ENCODE assay signal across 8 mouse cellular contexts in the genomic region with DNA sequence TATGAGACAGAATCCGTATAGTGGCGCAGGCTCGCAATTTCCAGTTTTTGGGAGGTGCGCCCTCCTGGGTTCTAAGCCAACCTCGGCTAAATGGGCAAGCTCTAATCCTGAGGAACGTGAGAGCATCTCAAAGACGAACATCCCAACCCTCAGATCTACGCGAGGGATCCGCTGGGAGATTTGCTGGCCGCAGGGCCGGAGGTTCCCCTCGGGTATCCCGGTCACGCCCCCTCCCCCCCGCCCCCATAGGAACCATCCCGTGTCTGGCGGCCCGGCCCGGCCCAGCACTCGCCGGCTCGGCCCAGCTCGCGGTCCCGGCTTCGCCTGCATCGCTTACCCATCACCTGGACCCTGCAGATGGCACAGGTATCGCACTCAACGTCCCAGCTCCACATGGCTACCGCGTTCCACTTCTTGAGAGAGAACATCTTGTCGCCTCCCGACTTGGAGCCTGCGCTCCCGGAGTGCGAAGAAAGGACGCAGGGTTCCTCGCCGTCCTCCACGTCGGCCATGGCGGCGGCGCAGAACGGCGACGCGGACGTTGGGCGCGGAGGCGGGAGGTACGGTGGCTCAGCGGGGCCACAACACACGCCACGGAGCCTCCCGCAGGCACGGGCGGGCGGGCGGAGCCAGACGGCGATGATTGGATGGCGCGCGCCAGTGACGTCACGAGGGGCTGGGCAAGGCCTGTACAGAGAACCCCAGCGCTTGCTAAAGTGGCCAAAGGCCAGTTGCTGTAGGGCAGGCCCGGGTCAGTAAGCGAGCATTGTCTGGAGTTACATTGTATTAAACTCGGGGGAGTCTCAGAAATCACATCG. TPM values are rescaled to one million over a fixed set of nuclear protein-coding genes. Genes with fewer than 3 reads are reported as not detected.
DNase-seq lines count a peak whose midpoint lies in the region; ATAC-seq and TF ChIP-seq lines count a peak whose summit lies in the region.

A gene (minus strand): TSS at position 605 of the 818 bp plus-strand sequence.

- peaks cover 1% of the 10 kb centered on the region; the same call in 1 of the 2 replicates for H3K79me2 ChIP-seq in heart, adult 2 months (replicated peaks; ENCODE audit: control insufficient read depth, insufficient read depth, low read length)

- H3K4me3 ChIP-seq in embryonic facial prominence, embryonic 14.5 days (ENCODE audit: low read depth, low read length), result peak within 1 kb of the TSS; percentile 82
- peak within 1 kb of the TSS; percentile 68 for H3K4me3 ChIP-seq in heart, adult 2 months
- peak within 1 kb of the TSS; percentile 67 for H3K4me3 ChIP-seq in limb, embryonic 13.5 days
- H3K4me3 ChIP-seq in midbrain, embryonic 16.5 days (ENCODE audit: low read depth, low read length), result peak within 1 kb of the TSS; percentile 78

- ATAC-seq in embryonic facial prominence, embryonic 14.5 days (ENCODE audit: low read depth), result peak; percentile 98
- ATAC-seq in limb, embryonic 13.5 days (ENCODE audit: low FRiP score, low read depth), result peak; percentile 97
- peak; percentile 97 for ATAC-seq in midbrain, embryonic 16.5 days

- peak within 1 kb of the TSS; percentile 87 for H3K9ac ChIP-seq in embryonic facial prominence, embryonic 14.5 days (ENCODE audit: low read depth, low read length)
- H3K9ac ChIP-seq in heart, adult 2 months (ENCODE audit: low read depth, low read length), result peak within 1 kb of the TSS; percentile 77
- H3K9ac ChIP-seq in limb, embryonic 13.5 days, result peak within 1 kb of the TSS; percentile 82
- peak within 1 kb of the TSS; percentile 82 for H3K9ac ChIP-seq in midbrain, embryonic 16.5 days (ENCODE audit: low read depth, low read length)

- TF ChIP-seq EP300 in heart, adult 2 months (IDR thresholded peaks at IDR 0.05; ENCODE audit: insufficient read depth, low read depth, low read length), result peak; percentile 41; the same call in 1 of the 2 replicates

- peak; percentile 95 for DNase-seq in 3T3-L1 (ENCODE audit: low read depth, low spot score)
- DNase-seq in adrenal gland, postnatal 4 days (ENCODE audit: low spot score in 2 of 2), result peak; percentile 98
- DNase-seq in embryonic facial prominence, embryonic 14.5 days (ENCODE audit: low spot score), result peak; percentile 98
- DNase-seq in heart, adult 2 months, result peak; percentile 99 to 100
- peak; percentile 98 to 99 for DNase-seq in kidney, adult 8-10 months
- DNase-seq in spleen, postnatal 10 days (ENCODE audit: low spot score in 2 of 2), result peak; percentile 97 to 99

- H3K27me3 ChIP-seq in embryonic facial prominence, embryonic 14.5 days (replicated peaks; ENCODE audit: control insufficient read depth, insufficient read depth, low read length), result no peaks in the 10 kb centered on the region
- H3K27me3 ChIP-seq in heart, adult 2 months (ENCODE audit: control insufficient read depth, insufficient read depth, low read length), result no peaks in the 10 kb centered on the region
- H3K27me3 ChIP-seq in limb, embryonic 13.5 days, result no peaks in the 10 kb centered on the region
- H3K27me3 ChIP-seq in midbrain, embryonic 16.5 days (ENCODE audit: control insufficient read depth, insufficient read depth, low read depth, low read length), result no peaks in the 10 kb centered on the region; the same call in 1 of the 2 replicates

- no peak for TF ChIP-seq CTCF in heart, adult 2 months (IDR thresholded peaks at IDR 0.05)

- no peaks in the 10 kb centered on the region for H3K9me3 ChIP-seq in embryonic facial prominence, embryonic 14.5 days (ENCODE audit: control insufficient read depth, low read length)
- no peaks in the 10 kb centered on the region for H3K9me3 ChIP-seq in limb, embryonic 13.5 days
- H3K9me3 ChIP-seq in midbrain, embryonic 16.5 days (replicated peaks; ENCODE audit: control insufficient read depth, low read length, poor library complexity, severe bottlenecking), result no peaks in the 10 kb centered on the region

- H3K36me3 ChIP-seq in embryonic facial prominence, embryonic 14.5 days (ENCODE audit: control insufficient read depth, insufficient read depth, low read length), result peaks cover 16% of the 10 kb centered on the region; the same call in 1 of the 2 replicates
- H3K36me3 ChIP-seq in heart, adult 2 months (ENCODE audit: control insufficient read depth, insufficient read depth, low read length), result peaks cover 10% of the 10 kb centered on the region
- H3K36me3 ChIP-seq in limb, embryonic 13.5 days, result peaks cover 12% of the 10 kb centered on the region; the same call in 1 of the 2 replicates
- peaks cover 4% of the 10 kb centered on the region for H3K36me3 ChIP-seq in midbrain, embryonic 16.5 days (ENCODE audit: control insufficient read depth, insufficient read depth, low read length)

- H3K4me2 ChIP-seq in embryonic facial prominence, embryonic 14.5 days (ENCODE audit: low read depth, low read length), result peak within 1 kb of the TSS; percentile 65
- H3K4me2 ChIP-seq in limb, embryonic 13.5 days (replicated peaks), result peak within 1 kb of the TSS; percentile 78
- H3K4me2 ChIP-seq in midbrain, embryonic 16.5 days (ENCODE audit: low read length), result peak within 1 kb of the TSS; percentile 98

- intact Hi-C loops in heart, adult 2 months (cut with DNase I), result loop anchor here (2.0 to 10.0 kb wide), 3 partner anchors 39 to 523 kb away; a partner anchor contains a TSS

- peak within 1 kb of the TSS; percentile 89 for H3K27ac ChIP-seq in embryonic facial prominence, embryonic 14.5 days (replicated peaks; ENCODE audit: low read depth, low read length)
- H3K27ac ChIP-seq in heart, adult 2 months, result peak within 1 kb of the TSS; percentile 81
- peak within 1 kb of the TSS; percentile 86 for H3K27ac ChIP-seq in limb, embryonic 13.5 days
- peak within 1 kb of the TSS; percentile 87 for H3K27ac ChIP-seq in midbrain, embryonic 16.5 days (ENCODE audit: low read length)

- peaks cover 9% of the 10 kb centered on the region for H3K4me1 ChIP-seq in embryonic facial prominence, embryonic 14.5 days (ENCODE audit: control insufficient read depth, insufficient read depth, low read length)
- H3K4me1 ChIP-seq in heart, adult 2 months (ENCODE audit: control insufficient read depth, insufficient read depth, low read length), result peaks cover 2% of the 10 kb centered on the region
- peaks cover 22% of the 10 kb centered on the region for H3K4me1 ChIP-seq in limb, embryonic 13.5 days
- H3K4me1 ChIP-seq in midbrain, embryonic 16.5 days (ENCODE audit: control insufficient read depth, insufficient read depth, low read length), result peaks cover 19% of the 10 kb centered on the region

- under 1% methylated on average over 51 of the region's 74 CpGs for WGBS in embryonic facial prominence, embryonic 14.5 days
- WGBS in heart, adult 2 months, result under 1% methylated on average over 74 of the region's 74 CpGs
- under 1% methylated on average over 72 of the region's 74 CpGs for WGBS in limb, embryonic 13.5 days
- WGBS in midbrain, embryonic 16.5 days, result under 1% methylated on average over 72 of the region's 74 CpGs

- peak; percentile 87 for TF ChIP-seq POLR2A in heart, adult 2 months (IDR thresholded peaks at IDR 0.05; ENCODE audit: insufficient read depth, low read depth, low read length)

RNA-seq across cellular contexts. Expression of the gene that starts here (rescaled TPM):
- total RNA-seq in adrenal gland, postnatal 4 days (2021), result 10 to 100 TPM; 84.7 to 89.5 TPM
- 273 and 278 TPM in 2 replicates for polyA plus RNA-seq in embryonic facial prominence, embryonic 14.5 days (2014; fragmentation: Nextera tagmentation; extraction: Ambion mirVana)
- 10 to 100 TPM; 75.8 to 84.5 TPM for total RNA-seq in heart, adult 2 months (2021)
- polyA plus RNA-seq in heart, adult 2 months (2012; rRNA removed), result 195 and 197 TPM in 2 replicates
- 246 and 254 TPM in 2 replicates for polyA plus RNA-seq in limb, embryonic 13.5 days (2015; fragmentation: Nextera tagmentation; extraction: Ambion mirVana)
- polyA plus RNA-seq in midbrain, embryonic 16.5 days (2015; fragmentation: Nextera tagmentation; extraction: Ambion mirVana), result 192 and 204 TPM in 2 replicates

Comparison
In these comparisons a context has a peak if more than half of its experiments do, and no peak if none do; other contexts are left out.
1. Peak in every context shown above with its lines: DNase-seq, ATAC-seq, H3K4me3 ChIP-seq and H3K27ac ChIP-seq.